Mouse (Mus musculus): ENCODE measurements around the gene Atl3. TPM values are rescaled to one million over a fixed set of nuclear protein-coding genes. Genes with fewer than 3 reads are reported as not detected.
"Not testable (repeated sequence)": the region's sequence is repeated elsewhere in the genome, so short reads cannot be mapped to it uniquely, and the experiment has no call there.

Gene Atl3
- 10 to 100 TPM; 21.1 to 23.3 TPM for total RNA-seq (2021)

DNA sequence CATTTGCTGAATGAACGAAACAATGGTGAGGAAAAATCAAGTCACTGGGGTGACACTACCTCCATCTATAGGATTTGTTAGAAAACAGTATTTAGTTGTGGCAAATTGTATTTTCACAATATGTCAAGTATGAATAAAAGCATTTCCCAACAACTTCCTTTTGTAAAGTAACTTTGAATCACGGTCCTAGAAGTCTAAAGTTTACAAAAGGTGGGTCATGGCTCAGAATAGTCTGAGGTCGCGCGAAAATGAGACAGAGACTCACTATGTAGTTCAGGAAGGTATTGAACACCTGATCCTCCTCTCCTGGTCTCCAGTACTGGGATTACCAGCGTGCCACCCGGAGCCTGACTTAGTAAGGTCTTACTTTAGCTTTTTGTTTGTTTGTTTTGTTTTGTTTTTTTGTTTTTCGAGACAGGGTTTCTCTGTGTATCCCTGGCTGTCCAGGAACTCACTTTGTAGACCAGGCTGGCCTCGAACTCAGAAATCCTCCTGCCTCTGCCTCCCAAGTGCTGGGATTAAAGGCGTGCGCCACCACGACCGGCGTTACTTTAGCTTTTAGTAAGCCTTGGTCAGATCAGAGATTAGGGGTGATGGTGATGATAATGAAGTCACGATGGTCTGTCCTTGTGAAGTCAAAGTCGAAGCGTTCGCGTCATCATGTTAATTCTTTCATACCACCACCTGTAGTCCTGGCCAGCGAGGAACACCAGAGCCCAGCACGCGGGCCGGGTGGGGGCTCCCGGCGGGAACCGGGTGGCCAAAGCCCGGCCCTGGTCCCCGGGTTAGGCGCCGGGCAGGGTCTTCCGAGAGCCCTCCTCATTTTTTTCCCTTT, at the start of gene Atl3:
Gene Atl3, plus strand, starts transcription at position 689 of the 835 bp plus-strand sequence.
- no peak for DNase-seq

DNA sequence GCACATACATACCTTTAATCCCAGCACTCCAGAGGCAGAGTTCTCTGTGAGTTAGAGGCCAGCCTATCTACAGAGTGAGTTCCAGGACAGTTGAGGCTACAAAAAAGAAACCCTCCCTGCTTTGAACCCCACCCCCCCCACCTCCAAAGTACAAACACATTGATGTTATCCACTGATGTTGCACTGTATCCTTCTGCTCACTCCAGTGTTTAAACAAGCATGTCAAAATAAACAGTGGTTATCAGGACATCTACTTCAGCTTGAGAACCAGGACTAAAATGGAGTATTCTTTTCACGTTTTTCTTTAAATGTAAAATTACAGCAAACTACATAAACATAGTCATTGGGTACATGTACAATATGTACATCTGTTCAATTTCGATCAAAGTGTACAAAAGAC, 48.7 kb upstream of the Atl3 start:
- no peak for DNase-seq

DNA sequence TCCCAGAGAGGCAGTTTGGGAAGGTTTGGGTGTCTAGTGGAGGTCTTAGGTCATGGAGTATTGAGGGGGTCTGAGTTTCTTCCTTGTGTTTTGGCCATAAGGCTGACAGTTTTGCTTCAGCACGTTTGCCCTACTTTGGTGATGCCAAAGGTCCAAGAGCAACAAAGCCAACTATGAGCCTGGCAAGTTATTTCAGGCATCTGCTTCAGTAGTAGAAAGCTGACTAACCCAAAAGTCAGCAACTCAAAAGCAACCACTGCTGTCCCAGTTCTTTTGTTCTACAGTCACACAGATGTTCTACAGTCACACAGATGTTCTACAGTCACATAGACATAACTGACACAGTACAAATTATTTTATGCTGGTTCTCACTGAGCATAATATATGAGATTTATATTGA, 48.2 kb upstream of the Atl3 start:
- DNase-seq, result no peak

DNA sequence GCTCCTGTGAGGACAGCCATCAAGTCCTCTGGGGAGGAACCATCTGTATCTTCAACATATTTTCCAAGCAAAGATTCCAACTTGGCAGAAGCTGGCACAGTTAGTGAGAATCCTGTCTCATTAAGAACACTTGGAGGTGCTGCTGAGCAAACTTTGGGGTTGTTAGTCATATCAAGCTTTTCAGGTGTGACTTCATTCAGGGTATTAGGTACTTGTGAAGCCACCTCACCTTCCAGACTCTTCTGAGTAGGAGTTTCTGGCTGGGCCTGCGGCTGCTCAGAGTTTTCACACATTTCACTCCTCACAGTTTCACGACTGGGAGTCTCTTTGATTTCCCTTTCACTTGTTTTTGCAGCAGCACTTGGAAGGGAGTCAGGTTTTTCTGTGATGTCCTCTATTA, 37.0 kb upstream of the Atl3 start:
- DNase-seq, result no peak

DNA sequence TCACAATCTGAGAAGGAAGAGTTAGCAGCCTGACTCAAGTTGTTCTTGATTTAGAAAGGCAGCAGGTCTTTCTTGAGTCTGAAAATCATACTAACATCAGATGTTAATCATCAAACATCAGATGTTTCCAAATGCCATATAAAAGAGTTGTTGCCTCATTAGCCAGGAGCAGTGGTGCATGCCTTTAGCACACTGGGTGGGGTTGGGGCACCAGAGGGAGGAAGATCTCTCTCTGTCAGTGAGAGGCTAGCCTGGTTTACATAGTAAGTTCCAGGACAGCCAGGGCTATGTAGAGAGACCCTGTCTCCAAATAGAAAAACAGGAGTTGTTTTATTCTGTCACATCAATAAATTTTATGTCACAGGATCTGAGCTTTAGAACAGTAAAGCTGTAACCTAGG, 34.9 kb upstream of the Atl3 start:
- DNase-seq, result no peak

DNA sequence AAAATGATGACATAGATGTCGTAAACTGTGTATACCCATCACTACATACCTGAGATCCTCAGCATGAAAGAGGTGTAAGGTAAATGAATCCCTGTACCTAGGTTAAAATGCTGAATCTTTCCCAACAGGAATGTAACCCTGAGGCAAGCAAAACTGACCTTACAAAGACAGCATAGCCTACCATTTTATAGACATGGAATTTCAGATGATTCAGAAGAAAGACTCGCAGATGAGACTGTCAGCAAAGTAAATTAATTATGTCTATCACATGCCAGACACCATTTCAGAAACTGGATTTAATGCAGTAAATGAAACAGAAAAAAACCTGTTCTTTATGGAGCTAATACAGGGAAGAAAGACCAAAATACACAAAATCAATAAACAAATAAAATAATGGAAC, 34.5 kb upstream of the Atl3 start:
- no peak for DNase-seq

DNA sequence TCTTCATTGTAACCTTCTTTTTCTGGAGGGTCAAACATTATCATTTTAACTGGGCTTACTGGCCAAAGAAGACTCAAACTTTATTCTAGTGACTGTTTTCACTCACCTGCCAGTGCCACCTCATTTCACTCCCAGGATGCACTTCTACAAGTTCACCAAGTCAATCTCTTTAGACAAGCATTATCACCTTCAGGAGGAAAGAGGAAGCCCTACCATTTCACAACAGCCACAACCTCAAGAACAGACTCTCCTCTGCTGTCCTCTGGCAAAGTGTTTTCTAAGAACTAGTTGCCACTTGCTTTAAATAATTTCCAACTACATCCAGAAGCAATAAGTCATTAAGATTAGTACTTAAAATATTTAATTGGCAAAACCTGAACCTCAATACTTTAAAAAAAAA, 25.9 kb upstream of the Atl3 start:
- no peak for DNase-seq

DNA sequence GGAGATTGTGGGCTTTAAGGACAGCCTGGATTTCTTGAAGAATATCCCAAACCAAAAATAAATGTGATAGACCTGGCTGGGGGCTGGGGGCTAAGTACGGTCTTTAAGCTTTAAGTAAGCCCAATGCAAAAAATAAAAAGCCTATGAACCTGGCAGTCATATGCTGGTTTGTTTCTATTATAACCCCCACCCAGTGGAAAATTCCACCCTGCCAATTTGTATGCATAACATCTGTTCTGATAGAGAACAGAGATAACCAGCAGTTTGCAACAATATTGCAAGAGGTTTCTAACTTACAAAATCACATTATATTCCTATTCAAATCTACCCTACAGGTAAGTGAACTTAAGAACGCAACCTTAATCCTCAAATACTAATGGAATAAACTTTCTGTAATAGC, 23.2 kb upstream of the Atl3 start:
- no peak for DNase-seq

DNA sequence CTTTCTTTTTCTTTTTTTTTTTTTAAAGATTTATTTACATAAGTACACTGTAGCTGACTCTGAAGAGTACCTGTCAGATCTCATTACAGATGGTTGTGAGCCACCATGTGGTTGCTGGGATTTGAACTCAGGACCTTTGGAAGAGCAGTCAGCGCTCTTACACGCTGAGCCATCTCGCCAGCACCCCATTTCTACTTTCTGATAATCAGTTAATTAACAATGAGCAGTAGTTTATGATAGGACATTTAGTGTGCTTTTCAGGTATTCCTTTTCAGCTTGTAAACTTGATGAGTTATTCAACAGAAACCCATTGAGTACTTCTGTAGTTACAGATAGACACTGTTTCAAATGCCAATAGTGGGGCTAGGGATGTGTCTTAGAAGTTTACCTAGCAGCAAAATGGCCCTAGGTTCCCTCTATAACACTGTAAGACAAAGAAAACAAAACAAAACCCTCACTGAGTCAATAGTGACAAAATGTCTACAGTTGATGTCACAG, 14.0 kb upstream of the Atl3 start:
- DNase-seq, result no peak

DNA sequence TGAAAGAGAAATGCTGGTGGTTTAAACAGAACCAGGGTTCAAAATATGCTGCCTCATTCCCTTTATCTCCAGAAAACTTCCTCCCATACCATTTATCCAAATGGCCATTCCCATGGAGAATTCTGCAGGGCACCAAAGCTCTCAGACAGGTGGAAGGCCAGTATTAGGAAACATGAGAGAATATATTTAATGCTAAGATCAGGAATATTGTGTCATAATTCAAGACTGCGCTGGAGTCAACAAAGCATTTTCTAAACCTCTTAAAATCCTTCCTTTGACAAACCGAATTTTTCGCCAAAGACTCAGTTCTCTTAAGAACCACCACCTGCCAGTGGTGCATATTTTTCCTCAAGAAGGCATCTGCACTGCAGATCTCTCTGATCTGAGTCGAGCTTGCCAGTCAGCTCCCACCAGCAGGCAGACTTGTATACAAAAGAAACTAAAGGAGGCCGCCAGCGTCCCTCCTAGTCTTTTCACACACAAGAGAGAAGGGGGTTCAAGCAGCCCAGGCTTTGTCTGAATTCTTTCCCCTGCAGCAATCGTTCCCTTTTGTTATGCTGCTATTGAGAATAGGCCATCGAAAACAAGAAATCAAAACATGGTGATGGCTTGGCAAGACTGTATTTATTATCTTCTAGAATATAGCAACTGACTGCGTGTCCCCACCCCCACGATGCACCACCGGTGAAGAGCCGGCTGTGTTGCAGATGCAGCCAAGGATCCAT, 12.1 kb upstream of the Atl3 start:
- DNase-seq, result peak; percentile 52 to 57

DNA sequence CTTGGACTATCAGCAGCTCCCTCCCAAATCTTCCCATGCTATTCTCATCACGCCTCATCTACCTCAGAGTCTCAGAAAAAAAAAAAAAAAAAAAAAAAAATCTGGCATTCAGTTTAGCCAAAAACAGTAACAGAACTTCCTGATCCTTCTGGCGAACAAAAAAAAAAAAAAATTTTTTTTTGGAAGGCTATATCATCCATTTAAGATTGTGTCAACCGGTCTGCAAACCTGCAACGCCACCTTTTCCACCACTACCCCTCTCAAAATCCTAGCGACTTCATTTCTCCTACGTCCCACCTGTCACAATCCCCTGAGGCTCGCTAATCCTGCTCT, 11.6 kb upstream of the Atl3 start:
- no peak for DNase-seq

DNA sequence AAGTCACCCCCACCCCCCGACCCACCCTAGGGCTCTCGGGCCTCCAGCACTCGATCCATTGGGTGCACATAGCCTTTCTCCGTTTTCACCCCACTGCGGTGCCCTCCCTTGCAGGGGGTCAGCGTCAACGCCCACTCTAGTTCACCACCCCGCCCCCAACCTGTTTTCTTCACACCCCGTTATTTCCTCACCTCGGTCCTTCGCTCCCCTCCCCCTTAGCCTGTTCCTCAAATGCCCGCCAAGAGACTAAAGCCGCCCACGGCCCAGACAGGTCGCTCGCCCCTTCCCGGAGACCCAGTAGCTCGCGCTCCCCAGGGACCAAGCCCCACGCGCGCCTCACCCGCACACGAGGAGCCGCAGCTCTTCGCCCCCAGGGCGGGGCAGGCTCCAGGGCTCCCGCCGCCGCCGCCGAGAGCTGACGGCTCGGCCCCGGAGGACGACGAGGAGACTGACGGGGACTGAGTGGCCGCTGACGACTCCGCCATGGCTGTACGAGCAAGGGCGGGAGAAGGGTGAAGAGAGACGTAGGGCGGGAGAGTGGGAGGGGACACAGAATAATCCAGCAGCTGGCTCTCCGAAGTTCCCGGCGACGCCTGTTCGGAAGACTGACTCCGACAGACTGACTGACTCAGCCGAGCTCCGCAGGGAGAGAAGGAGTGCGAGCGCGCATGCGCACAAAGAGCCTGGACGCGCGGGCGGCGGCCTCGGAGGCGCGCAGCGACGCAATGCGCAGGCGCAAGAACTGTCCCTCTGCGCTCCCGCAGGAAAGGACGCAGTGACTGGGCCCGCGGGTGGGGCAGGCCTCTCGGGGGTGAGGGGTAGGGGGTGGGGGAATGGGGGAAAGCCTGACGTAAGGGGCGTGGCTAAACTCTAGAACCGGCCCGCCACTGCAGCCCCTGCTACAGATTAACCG, 11.0 kb upstream of the Atl3 start, which contains the start of gene Rtn3:
Gene Rtn3, minus strand, starts transcription at position 683 of the 913 bp plus-strand sequence.
- DNase-seq, result peak; percentile 96

DNA sequence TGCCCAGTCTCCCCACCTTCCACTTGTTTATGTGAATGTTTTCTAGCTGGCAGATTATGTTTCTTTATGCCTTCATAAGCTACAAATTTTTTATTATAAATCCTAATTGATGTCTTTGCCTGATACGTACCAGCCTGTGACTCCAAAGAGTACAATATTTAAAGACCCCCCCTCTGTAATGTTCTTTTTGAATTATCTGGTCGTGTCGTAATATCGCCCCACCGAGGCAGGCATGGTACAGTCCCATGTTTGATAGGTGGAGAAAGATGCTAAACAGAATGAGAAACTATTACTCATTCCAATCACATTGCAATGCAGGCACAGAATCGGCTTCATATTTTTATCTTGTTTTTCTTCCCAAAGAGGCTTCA, 10.3 kb upstream of the Atl3 start:
- DNase-seq, result peak in 1 of 2 experiments; percentile 63

DNA sequence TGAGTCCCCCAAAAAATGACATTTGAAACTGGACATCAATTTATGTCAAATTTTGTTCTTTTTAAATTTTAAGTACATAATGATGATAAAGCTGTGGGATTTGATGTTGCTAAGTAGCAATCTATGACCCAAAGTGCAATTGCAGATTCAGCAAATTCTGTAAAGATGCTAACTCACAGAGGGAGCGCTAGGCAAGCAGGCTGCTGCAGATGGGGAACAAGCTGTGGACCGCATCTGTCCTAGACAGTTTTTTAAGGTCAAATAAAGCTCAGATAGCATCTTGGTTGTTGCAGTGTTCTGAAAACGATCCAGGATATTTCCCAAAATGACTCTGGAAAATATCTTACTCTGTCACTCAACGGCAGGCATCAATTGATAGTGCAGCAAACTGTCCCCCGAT, 9.8 kb upstream of the Atl3 start:
- peak; percentile 24 to 35 for DNase-seq

DNA sequence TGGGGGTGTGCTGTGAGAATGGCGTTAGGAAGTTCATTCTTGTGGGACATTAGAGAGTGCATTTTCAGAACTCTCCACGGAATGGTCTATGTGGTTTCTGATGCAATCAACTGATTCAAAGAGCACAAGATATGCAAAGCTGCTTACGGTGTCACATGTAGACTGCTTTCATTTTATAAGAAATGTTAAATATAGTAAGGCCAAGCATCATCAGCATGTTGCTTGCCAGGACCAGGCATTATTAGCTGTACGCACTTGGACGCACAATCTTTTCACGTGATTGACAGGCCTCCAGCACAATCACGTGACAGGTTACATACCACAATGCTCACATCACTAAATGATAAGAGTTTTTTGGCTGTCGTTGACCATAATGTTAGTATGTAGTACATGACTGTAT, 6.2 kb upstream of the Atl3 start:
- no peak for DNase-seq

DNA sequence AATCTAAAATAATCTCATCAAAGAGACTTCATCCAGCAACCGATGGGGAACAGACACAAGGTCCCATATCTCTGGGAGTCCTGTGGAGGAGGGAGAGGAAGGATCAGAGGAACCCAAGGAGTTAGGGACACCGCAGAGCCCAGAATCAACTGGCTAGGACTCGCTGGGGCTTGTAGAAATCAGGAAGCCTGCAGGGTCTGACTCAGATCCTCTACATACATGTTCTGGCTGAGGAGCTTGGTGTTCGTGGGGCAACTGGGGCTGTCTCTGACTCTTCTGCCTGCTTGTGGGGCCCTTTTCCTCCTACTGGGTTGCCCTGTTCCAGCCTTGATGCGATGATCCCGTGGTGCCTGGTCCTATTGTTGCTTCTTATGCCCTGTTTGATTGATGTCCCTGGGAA, 1.9 kb upstream of the Atl3 start:
- DNase-seq, result no peak

DNA sequence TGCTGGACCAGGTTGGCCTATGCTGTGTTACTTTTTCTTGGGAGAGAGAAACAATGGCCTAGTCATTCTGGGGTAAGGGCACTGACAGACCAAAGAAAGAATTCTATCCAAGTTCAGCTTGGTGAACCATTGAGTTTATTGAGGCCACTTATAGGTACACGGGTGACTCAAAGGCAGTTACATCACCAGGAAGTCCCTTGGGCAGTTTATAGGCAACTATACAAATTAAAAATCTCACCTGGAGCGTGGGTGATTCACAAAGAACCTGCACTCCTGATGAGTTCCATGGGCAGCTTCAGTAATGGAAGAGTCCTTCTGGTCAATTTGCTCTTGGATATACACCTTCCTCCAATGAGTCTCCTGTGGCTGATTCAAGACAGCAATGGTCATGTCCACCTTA, 1.2 kb upstream of the Atl3 start:
- no peak for DNase-seq

DNA sequence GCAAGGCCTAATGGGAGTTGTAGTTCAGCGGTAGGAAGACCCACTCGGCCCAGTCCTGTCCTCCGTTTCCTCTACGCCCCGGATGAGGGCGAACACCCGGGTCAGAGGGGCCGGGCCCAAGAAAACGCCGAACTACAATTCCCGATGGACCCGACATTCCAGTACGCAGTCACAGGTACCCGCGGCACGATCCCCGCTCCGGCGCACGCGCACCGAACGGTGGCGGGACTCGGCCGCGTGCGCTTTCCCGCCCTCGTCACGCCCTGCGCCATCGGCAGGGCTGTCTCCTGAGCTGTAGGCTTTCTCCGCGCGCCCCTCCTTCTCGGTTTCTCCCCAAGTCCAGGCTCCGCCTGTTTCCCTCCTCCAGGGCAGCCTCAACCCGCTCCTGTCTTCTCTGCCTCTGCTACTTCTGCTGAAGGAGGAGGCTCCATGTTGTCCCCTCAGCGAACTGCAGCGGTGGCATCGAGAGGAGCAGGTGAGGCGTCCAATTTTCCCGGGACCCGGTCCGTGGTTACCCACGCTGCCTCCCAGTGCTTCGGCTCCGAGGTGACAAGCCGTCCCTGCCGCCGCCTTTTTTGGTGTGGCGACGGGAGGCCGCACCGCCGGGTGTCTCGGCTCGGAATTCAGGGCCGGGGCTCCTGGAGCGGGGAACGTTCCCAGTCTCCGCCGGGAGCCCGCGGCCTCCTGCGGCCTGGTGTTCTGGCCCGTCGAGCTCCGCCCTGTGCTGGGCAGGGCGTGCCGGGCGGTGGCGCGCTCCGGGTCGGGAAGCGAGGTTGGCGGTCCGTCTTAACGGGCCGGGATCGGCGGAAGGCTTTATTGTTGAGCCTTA, 561 bp downstream of the Atl3 start:
- DNase-seq, result peak; percentile 96 to 98

DNA sequence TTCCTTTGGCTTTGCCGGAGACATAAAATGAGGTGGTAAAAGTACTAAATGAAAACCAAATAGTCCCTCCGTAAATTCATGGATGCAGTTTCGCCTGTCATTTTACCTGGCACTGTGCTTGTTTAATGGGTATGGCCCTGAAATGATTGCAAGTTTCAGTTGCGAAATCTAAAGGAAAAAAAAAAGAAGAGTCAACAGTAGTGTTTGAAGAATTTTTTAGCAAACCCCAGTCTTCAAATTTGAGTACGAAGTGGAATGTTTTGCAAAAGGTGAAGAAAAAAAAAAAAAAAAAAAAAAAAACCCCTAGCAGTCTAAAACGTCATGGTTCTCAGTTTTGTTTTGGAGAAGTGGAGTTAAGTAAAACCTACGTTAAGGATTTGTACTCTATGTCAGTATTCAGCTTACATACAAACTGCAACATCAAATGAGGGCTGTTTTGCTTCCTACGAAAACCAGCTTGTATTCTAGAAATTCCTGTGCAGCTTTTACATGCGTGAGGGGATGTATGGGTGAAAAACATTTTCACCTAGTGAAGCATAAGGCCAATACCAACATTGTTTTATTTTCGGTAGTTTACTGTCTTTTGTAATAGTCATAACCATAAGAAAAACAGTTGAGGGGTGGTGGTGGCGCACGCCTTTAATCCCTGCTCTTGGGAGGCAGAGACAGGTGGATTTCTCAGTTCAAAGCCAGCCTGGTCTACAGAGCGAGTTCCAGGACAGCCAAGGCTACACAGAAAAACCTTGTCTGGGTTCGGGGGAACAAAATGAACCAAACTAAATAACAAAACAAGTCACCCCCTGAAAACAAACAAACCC, 1.6 kb downstream of the Atl3 start:
- no peak for DNase-seq

DNA sequence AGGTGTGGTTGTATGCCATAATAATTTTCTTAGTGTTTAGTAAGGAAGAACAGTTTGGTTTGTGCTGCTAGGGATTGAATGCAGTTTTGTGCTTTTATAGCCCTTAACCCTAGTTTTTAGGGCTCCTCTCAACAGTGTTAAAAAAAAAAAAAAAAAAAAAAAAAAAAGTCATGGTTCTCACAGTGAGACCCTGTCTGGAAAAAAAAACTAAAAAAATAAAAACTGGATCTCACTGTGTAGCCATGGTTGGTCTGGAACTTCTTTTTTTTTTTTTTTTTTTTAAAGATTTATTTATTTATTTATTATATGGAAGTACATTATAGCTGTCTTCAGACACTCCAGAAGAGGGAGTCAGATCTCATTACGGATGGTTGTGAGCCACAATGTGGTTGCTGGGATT, 2.2 kb downstream of the Atl3 start:
- not testable (repeated sequence) for DNase-seq

DNA sequence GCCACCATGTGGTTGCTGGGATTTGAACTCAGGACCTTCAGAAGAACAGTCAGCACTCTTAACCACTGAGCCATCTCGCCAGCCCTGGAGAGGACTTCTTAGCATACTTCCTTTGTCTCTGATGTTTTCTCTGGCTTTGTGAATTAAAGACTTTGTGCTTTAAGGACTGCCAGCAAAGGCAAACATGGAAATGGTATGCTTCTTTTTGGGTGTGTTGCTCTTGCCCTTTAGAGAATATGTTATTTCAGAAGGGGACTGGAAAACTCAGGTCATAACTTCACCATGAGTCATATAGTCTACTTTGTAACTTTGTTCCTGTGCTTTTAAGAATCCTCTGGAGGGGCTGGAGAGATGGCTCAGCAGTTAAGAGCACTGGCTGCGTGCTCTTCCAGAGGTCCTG, 5.0 kb downstream of the Atl3 start:
- no peak for DNase-seq

All from layer of hippocampus, postnatal 36 days (tissue).